Mouse (Mus musculus) granulocyte monocyte progenitor cell, adult 5-6 weeks (primary cell): ENCODE results near the gene Sccpdh. TPM values are rescaled to one million over a fixed set of nuclear protein-coding genes. Genes with fewer than 3 reads are reported as not detected.
"Not testable (repeated sequence)": the region's sequence is repeated elsewhere in the genome, so short reads cannot be mapped to it uniquely, and the experiment has no call there.

ENCODE experiments used
- ATAC-seq: replicated peaks from 2 replicates; pipeline ENCODE4 v1.8.0; 2016; ENCODE audit warnings: mild to moderate bottlenecking, moderate TSS enrichment, inconsistent platforms; ENCODE audit not compliant: poor library complexity, severe bottlenecking
- total RNA-seq, 2 experiments: library from RNA; stranded (forward) in 1 of 2; stranded (reverse) in 1 of 2; fragments of 200-712, 200-1000 nt in 1 of 2; fragments of >200 nt in 1 of 2; fragmentation: Nextera tagmentation in 1 of 2; gene quantifications; 2 replicates each; pipeline ENCODE4 v1.2.3; 2014 to 2017

The Sccpdh gene
- total RNA-seq, 2 experiments from 2014 or later: 14.8 to 60.4 TPM

GRCm38 (mm10) chr1:179666971-179667370 lies 1.0 kb upstream of the Sccpdh start:
- ATAC-seq: no peak

- no peak for ATAC-seq
Observed at GRCm38 (mm10) chr1:179667450-179667849, 560 bp upstream of the Sccpdh start.

- ATAC-seq: 0 out of 2 replicates have a peak, but pooled peaks have one; percentile 21
Observed at GRCm38 (mm10) chr1:179668836-179669537, 977 bp downstream of the Sccpdh start.

- no peak for ATAC-seq
Observed at GRCm38 (mm10) chr1:179674355-179674754, 6.3 kb downstream of the Sccpdh start.

- ATAC-seq: no peak
Observed at GRCm38 (mm10) chr1:179677031-179677430, 9.0 kb downstream of the Sccpdh start.

- no peak for ATAC-seq
Observed at GRCm38 (mm10) chr1:179679326-179679725, 11.3 kb downstream of the Sccpdh start.

GRCm38 (mm10) chr1:179682753-179683152 lies 14.7 kb downstream of the Sccpdh start:
- not testable (repeated sequence) for ATAC-seq

- ATAC-seq: no peak
Observed at GRCm38 (mm10) chr1:179686348-179686747, 18.3 kb downstream of the Sccpdh start.

- ATAC-seq: no peak
Observed at GRCm38 (mm10) chr1:179686781-179687180, 18.8 kb downstream of the Sccpdh start.

GRCm38 (mm10) chr1:179687305-179687704 lies 19.3 kb downstream of the Sccpdh start:
- ATAC-seq: no peak

GRCm38 (mm10) chr1:179687966-179688365 lies 20.0 kb downstream of the Sccpdh start:
- no peak for ATAC-seq

- no peak for ATAC-seq
Observed at GRCm38 (mm10) chr1:179688415-179688814, 20.4 kb downstream of the Sccpdh start.

- no peak for ATAC-seq
Observed at GRCm38 (mm10) chr1:179688914-179689313, 20.9 kb downstream of the Sccpdh start.

GRCm38 (mm10) chr1:179689479-179689878 lies 21.5 kb downstream of the Sccpdh start:
- no peak for ATAC-seq

- ATAC-seq: peak; percentile 59
Observed at GRCm38 (mm10) chr1:179704150-179704549, 36.1 kb downstream of the Sccpdh start.

- no peak for ATAC-seq
Observed at GRCm38 (mm10) chr1:179705154-179705553, 37.1 kb downstream of the Sccpdh start.

- peak; percentile 75 for ATAC-seq
Observed at GRCm38 (mm10) chr1:179709390-179709789, 41.4 kb downstream of the Sccpdh start.

- no peak for ATAC-seq
Observed at GRCm38 (mm10) chr1:179710739-179711138, 42.7 kb downstream of the Sccpdh start.

- ATAC-seq: no peak
Observed at GRCm38 (mm10) chr1:179712658-179713057, 44.6 kb downstream of the Sccpdh start.

- ATAC-seq: no peak
Observed at GRCm38 (mm10) chr1:179713367-179713766, 45.4 kb downstream of the Sccpdh start.

- ATAC-seq: not testable (repeated sequence)
Observed at GRCm38 (mm10) chr1:179715289-179715688, 47.3 kb downstream of the Sccpdh start.

- no peak for ATAC-seq
Observed at GRCm38 (mm10) chr1:179715786-179716185, 47.8 kb downstream of the Sccpdh start.
